ENCODE assay signal across 14 mouse cellular contexts in genomic region chr9:62534691-62535090, GRCm38 (mm10). TPM values are rescaled to one million over a fixed set of nuclear protein-coding genes. Genes with fewer than 3 reads are reported as not detected.
DNase-seq lines count a peak whose midpoint lies in the region; ATAC-seq lines count a peak whose summit lies in the region.
"Had no signal": no experiment of that assay in that cellular context is flagged by ENCODE, and none has a peak within 500 bp of the region (broad histone marks: within the 10 kb centered on the region; RNA-seq: fewer than 3 reads in every experiment).

No protein-coding gene starts in this region.

- H3K4me3 ChIP-seq in hindbrain, embryonic 11.5 days (ENCODE audit: low read depth, low read length), result no peak overlapping the region
- H3K4me3 ChIP-seq in hindbrain, embryonic 10.5 days, result no peak overlapping the region
- no peak overlapping the region for H3K4me3 ChIP-seq in midbrain, embryonic 12.5 days
- H3K4me3 ChIP-seq in midbrain, embryonic 10.5 days, result no peak overlapping the region
- 0 out of 2 replicates have a peak overlapping the region, but pooled peaks have one; percentile 70 for H3K4me3 ChIP-seq in hindbrain, embryonic 13.5 days
- H3K4me3 ChIP-seq in neural tube, embryonic 15.5 days (replicated peaks), result peak overlapping the region; percentile 67
- H3K4me3 ChIP-seq: liver, embryonic 13.5 days had no signal

- H3K27me3 ChIP-seq in hindbrain, embryonic 11.5 days (ENCODE audit: control insufficient read depth, insufficient read depth, low read length), result no peaks in the 10 kb centered on the region
- H3K27me3 ChIP-seq in hindbrain, embryonic 10.5 days (ENCODE audit: insufficient read depth, poor library complexity, severe bottlenecking), result peaks cover 47% of the 10 kb centered on the region
- H3K27me3 ChIP-seq in midbrain, embryonic 12.5 days, result peaks cover 27% of the 10 kb centered on the region; the same call in 1 of the 2 replicates
- peaks cover 65% of the 10 kb centered on the region for H3K27me3 ChIP-seq in midbrain, embryonic 10.5 days (ENCODE audit: low read depth, poor library complexity, severe bottlenecking)
- H3K27me3 ChIP-seq in hindbrain, embryonic 13.5 days, result no peaks in the 10 kb centered on the region
- H3K27me3 ChIP-seq in neural tube, embryonic 15.5 days (replicated peaks), result no peaks in the 10 kb centered on the region

- no peak overlapping the region for H3K27ac ChIP-seq in hindbrain, embryonic 11.5 days (ENCODE audit: low read depth, low read length)
- H3K27ac ChIP-seq in hindbrain, embryonic 10.5 days, result no peak overlapping the region
- no peak overlapping the region for H3K27ac ChIP-seq in midbrain, embryonic 12.5 days (replicated peaks)
- H3K27ac ChIP-seq in midbrain, embryonic 10.5 days (replicated peaks), result no peak overlapping the region
- H3K27ac ChIP-seq in hindbrain, embryonic 13.5 days, result no peak overlapping the region
- H3K27ac ChIP-seq in neural tube, embryonic 15.5 days (replicated peaks), result no peak overlapping the region
- H3K27ac ChIP-seq: heart, embryonic 15.5 days; liver, embryonic 13.5 days had no signal

- ATAC-seq in hindbrain, embryonic 11.5 days (ENCODE audit: low FRiP score), result no peak
- ATAC-seq in midbrain, embryonic 12.5 days (ENCODE audit: low FRiP score, low read depth), result no peak
- ATAC-seq in hindbrain, embryonic 13.5 days (ENCODE audit: low FRiP score), result no peak
- no peak for ATAC-seq in neural tube, embryonic 15.5 days (ENCODE audit: low FRiP score)
- no peak for ATAC-seq in CD4-positive, CD25-positive, alpha-beta regulatory T cell, adult 4 months
- ATAC-seq: activated CD4-positive, CD25-positive, alpha-beta regulatory T cell, adult 4 months had no signal

- H3K9ac ChIP-seq in hindbrain, embryonic 11.5 days (ENCODE audit: low read depth, low read length), result no peak overlapping the region
- no peak overlapping the region for H3K9ac ChIP-seq in midbrain, embryonic 12.5 days (replicated peaks)
- H3K9ac ChIP-seq in hindbrain, embryonic 13.5 days, result peak overlapping the region; percentile 97; the same call in 1 of the 2 replicates
- no peak overlapping the region for H3K9ac ChIP-seq in neural tube, embryonic 15.5 days (replicated peaks)
- H3K9ac ChIP-seq: heart, embryonic 15.5 days; liver, embryonic 13.5 days had no signal

- no peaks in the 10 kb centered on the region for H3K9me3 ChIP-seq in hindbrain, embryonic 11.5 days (ENCODE audit: control insufficient read depth, low read length)
- no peaks in the 10 kb centered on the region for H3K9me3 ChIP-seq in hindbrain, embryonic 10.5 days
- H3K9me3 ChIP-seq in midbrain, embryonic 12.5 days, result no peaks in the 10 kb centered on the region
- H3K9me3 ChIP-seq in midbrain, embryonic 10.5 days (replicated peaks), result no peaks in the 10 kb centered on the region
- no peaks in the 10 kb centered on the region for H3K9me3 ChIP-seq in hindbrain, embryonic 13.5 days
- no peaks in the 10 kb centered on the region for H3K9me3 ChIP-seq in neural tube, embryonic 15.5 days (replicated peaks)
- H3K9me3 ChIP-seq: heart, embryonic 15.5 days; liver, embryonic 13.5 days had no signal

- peaks cover 26% of the 10 kb centered on the region for H3K4me1 ChIP-seq in hindbrain, embryonic 11.5 days (replicated peaks; ENCODE audit: control insufficient read depth, insufficient read depth, low read length)
- H3K4me1 ChIP-seq in hindbrain, embryonic 10.5 days (replicated peaks), result peaks cover 88% of the 10 kb centered on the region
- peaks cover 79% of the 10 kb centered on the region for H3K4me1 ChIP-seq in midbrain, embryonic 12.5 days
- H3K4me1 ChIP-seq in midbrain, embryonic 10.5 days, result peaks cover 77% of the 10 kb centered on the region
- H3K4me1 ChIP-seq in hindbrain, embryonic 13.5 days (replicated peaks), result peaks cover 88% of the 10 kb centered on the region
- H3K4me1 ChIP-seq in neural tube, embryonic 15.5 days, result peaks cover 78% of the 10 kb centered on the region

- peak overlapping the region; percentile 75; the same call in 1 of the 2 replicates for H3K4me2 ChIP-seq in hindbrain, embryonic 11.5 days (replicated peaks; ENCODE audit: low read depth, low read length)
- H3K4me2 ChIP-seq in midbrain, embryonic 12.5 days (replicated peaks), result peak overlapping the region; percentile 73; the same call in 1 of the 2 replicates
- peak overlapping the region; percentile 79 for H3K4me2 ChIP-seq in hindbrain, embryonic 13.5 days
- H3K4me2 ChIP-seq in neural tube, embryonic 15.5 days, result peak overlapping the region; percentile 80
- H3K4me2 ChIP-seq: liver, embryonic 13.5 days had no signal

- WGBS in hindbrain, embryonic 11.5 days, result 87% methylated on average over 7 of the region's 7 CpGs
- 90% methylated on average over 7 of the region's 7 CpGs for WGBS in hindbrain, embryonic 10.5 days
- 70% methylated on average over 7 of the region's 7 CpGs for WGBS in midbrain, embryonic 12.5 days
- WGBS in midbrain, embryonic 10.5 days, result 66% methylated on average over 7 of the region's 7 CpGs
- WGBS in hindbrain, embryonic 13.5 days, result 84% methylated on average over 7 of the region's 7 CpGs
- WGBS in neural tube, embryonic 15.5 days, result 90% methylated on average over 7 of the region's 7 CpGs

- H3K36me3 ChIP-seq in hindbrain, embryonic 11.5 days (ENCODE audit: control insufficient read depth, insufficient read depth, low read length), result no peaks in the 10 kb centered on the region
- H3K36me3 ChIP-seq in hindbrain, embryonic 10.5 days, result no peaks in the 10 kb centered on the region
- no peaks in the 10 kb centered on the region for H3K36me3 ChIP-seq in midbrain, embryonic 12.5 days
- H3K36me3 ChIP-seq in midbrain, embryonic 10.5 days, result no peaks in the 10 kb centered on the region
- no peaks in the 10 kb centered on the region for H3K36me3 ChIP-seq in hindbrain, embryonic 13.5 days
- no peaks in the 10 kb centered on the region for H3K36me3 ChIP-seq in neural tube, embryonic 15.5 days
- H3K36me3 ChIP-seq: heart, embryonic 15.5 days; liver, embryonic 13.5 days had no signal

- DNase-seq in hindbrain, embryonic 11.5 days (ENCODE audit: low spot score), result no peak
- DNase-seq in hindbrain, embryonic 10.5 days (ENCODE audit: low spot score), result no peak
- no peak for DNase-seq in midbrain, embryonic 10.5 days (ENCODE audit: low spot score)
- no peak for DNase-seq in adrenal gland, adult 2 months
- DNase-seq: gastrocnemius, postnatal 25 days; liver, embryonic 13.5 days; right cerebral cortex, postnatal 14 days; thymus, postnatal 25 days had no signal

RNA-seq across cellular contexts. Expression of gene Coro2b, which starts 2.2 kb away (rescaled TPM):
- polyA plus RNA-seq in hindbrain, embryonic 11.5 days (2014; fragmentation: Nextera tagmentation; extraction: Ambion mirVana), result 19.5 and 20.5 TPM in 2 replicates
- polyA plus RNA-seq in hindbrain, embryonic 10.5 days (2016; fragmentation: Nextera tagmentation; extraction: Ambion mirVana), result 17.5 and 30.7 TPM in 2 replicates
- 28.9 and 34.0 TPM in 2 replicates for polyA plus RNA-seq in midbrain, embryonic 12.5 days (2016; fragmentation: Nextera tagmentation; extraction: Ambion mirVana)
- 12.8 and 16.2 TPM in 2 replicates for polyA plus RNA-seq in midbrain, embryonic 10.5 days (2016; fragmentation: Nextera tagmentation; extraction: Ambion mirVana)
- polyA plus RNA-seq in hindbrain, embryonic 13.5 days (2015; fragmentation: Nextera tagmentation; extraction: Ambion mirVana), result 34.3 and 39.0 TPM in 2 replicates
- polyA plus RNA-seq in neural tube, embryonic 15.5 days (2015; fragmentation: Nextera tagmentation; extraction: Ambion mirVana), result 34.3 and 38.2 TPM in 2 replicates
- 10 to 100 TPM; 13.1 to 15.3 TPM for total RNA-seq in adrenal gland, adult 2 months (2021)
- polyA plus RNA-seq in adrenal gland, adult 2 months (2012; rRNA removed), result 14.3 and 15.5 TPM in 2 replicates
- polyA plus RNA-seq in CD4-positive, CD25-positive, alpha-beta regulatory T cell, adult 4 months (2017; shearing (Covaris generic)), result 1 to 10 TPM; 2.7 to 3.6 TPM

Comparison
In these comparisons a context has a peak if more than half of its experiments do, and no peak if none do; other contexts are left out.
1. H3K4me3 ChIP-seq: peak in hindbrain, embryonic 13.5 days (single experiment) and neural tube, embryonic 15.5 days (single experiment); none in hindbrain, embryonic 11.5 days (single experiment), hindbrain, embryonic 10.5 days (single experiment), midbrain, embryonic 12.5 days (single experiment) and midbrain, embryonic 10.5 days (single experiment).
2. Peak in every context shown above with its lines, with median percentiles within 50 percentile points of each other: H3K4me2 ChIP-seq.